Comparison of ENCODE assay signal across 10 mouse cellular contexts in the genomic region with DNA sequence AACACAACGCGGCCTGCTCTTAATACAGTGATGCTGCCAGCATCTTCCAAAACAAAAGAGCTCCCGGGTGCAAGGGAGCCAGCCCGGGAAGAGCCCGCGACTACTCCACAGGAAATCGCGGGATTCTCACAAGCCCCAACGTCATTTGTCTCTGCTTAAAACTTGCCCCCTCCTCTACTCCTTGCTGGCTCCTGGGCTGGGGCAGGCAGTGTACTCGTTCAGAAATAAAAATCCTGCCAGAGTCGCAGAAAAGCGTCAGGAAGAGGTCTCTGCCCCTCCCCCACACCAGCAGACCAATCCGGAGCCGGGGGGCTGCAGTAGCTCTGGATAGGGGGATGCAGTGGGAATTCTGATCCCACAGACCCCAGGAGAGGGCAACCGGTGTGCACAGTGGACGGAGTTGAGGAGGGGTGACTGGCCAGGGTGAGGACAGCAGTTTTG. TPM values are rescaled to one million over a fixed set of nuclear protein-coding genes. Genes with fewer than 3 reads are reported as not detected.
DNase-seq lines count a peak whose midpoint lies in the region; ATAC-seq lines count a peak whose summit lies in the region.
"Had no signal": no experiment of that assay in that cellular context is flagged by ENCODE, and none has a peak within 500 bp of the region (broad histone marks: within the 10 kb centered on the region; RNA-seq: fewer than 3 reads in every experiment).

No protein-coding gene starts in this region.

- H3K4me2 ChIP-seq in heart, embryonic 14.5 days (ENCODE audit: low read length): peak overlapping the region; percentile 57
- peak overlapping the region; percentile 52 for H3K4me2 ChIP-seq in hindbrain, embryonic 12.5 days (replicated peaks)
- peak overlapping the region; percentile 60 for H3K4me2 ChIP-seq in midbrain, embryonic 15.5 days

- peaks cover 60% of the 10 kb centered on the region for H3K27me3 ChIP-seq in heart, embryonic 14.5 days (ENCODE audit: control insufficient read depth, insufficient read depth, low read length)
- no peaks in the 10 kb centered on the region; the same call in 1 of the 2 replicates for H3K27me3 ChIP-seq in hindbrain, embryonic 12.5 days
- H3K27me3 ChIP-seq in midbrain, embryonic 15.5 days (replicated peaks): no peaks in the 10 kb centered on the region
- H3K27me3 ChIP-seq: CH12.LX had no signal

- peaks cover 2 to 4% of the 10 kb centered on the region in 2 experiments; a peak in 3 of 4 replicates for H3K4me1 ChIP-seq in heart, embryonic 14.5 days (ENCODE audit: control insufficient read depth in 2 of 2, insufficient read depth in 2 of 2, low read length in 2 of 2)
- peaks cover 19% of the 10 kb centered on the region for H3K4me1 ChIP-seq in hindbrain, embryonic 12.5 days
- H3K4me1 ChIP-seq in midbrain, embryonic 15.5 days: peaks cover 24% of the 10 kb centered on the region

- H3K4me3 ChIP-seq in heart, embryonic 14.5 days (ENCODE audit: control insufficient read depth in 1 of 2, insufficient read depth in 1 of 2, low read depth in 1 of 2, low read length in 2 of 2): peak overlapping the region; percentile 8 to 17; a peak in 3 of 4 replicates
- peak overlapping the region; percentile 35 for H3K4me3 ChIP-seq in hindbrain, embryonic 12.5 days
- peak overlapping the region; percentile 32 for H3K4me3 ChIP-seq in midbrain, embryonic 15.5 days

- H3K9ac ChIP-seq in heart, embryonic 14.5 days (ENCODE audit: low read length): peak overlapping the region; percentile 62
- H3K9ac ChIP-seq in hindbrain, embryonic 12.5 days: peak overlapping the region; percentile 56
- H3K9ac ChIP-seq in midbrain, embryonic 15.5 days: peak overlapping the region; percentile 32; the same call in 1 of the 2 replicates

- H3K36me3 ChIP-seq in heart, embryonic 14.5 days (ENCODE audit: control insufficient read depth, insufficient read depth, low read length): no peaks in the 10 kb centered on the region
- no peaks in the 10 kb centered on the region for H3K36me3 ChIP-seq in hindbrain, embryonic 12.5 days
- H3K36me3 ChIP-seq in midbrain, embryonic 15.5 days (replicated peaks): no peaks in the 10 kb centered on the region

- no peaks in the 10 kb centered on the region for H3K9me3 ChIP-seq in heart, embryonic 14.5 days (ENCODE audit: control insufficient read depth, low read length)
- H3K9me3 ChIP-seq in hindbrain, embryonic 12.5 days (replicated peaks): no peaks in the 10 kb centered on the region
- H3K9me3 ChIP-seq in midbrain, embryonic 15.5 days: no peaks in the 10 kb centered on the region

- 1% methylated on average over 16 of the region's 16 CpGs for WGBS in heart, embryonic 14.5 days
- WGBS in hindbrain, embryonic 12.5 days: 1% methylated on average over 16 of the region's 16 CpGs
- WGBS in midbrain, embryonic 15.5 days: 1% methylated on average over 16 of the region's 16 CpGs

- H3K27ac ChIP-seq in heart, embryonic 14.5 days (replicated peaks in 1 of 2; ENCODE audit: control insufficient read depth in 1 of 2, insufficient read depth in 1 of 2, low read depth in 2 of 2, low read length in 2 of 2): no peak overlapping the region
- H3K27ac ChIP-seq in hindbrain, embryonic 12.5 days: peak overlapping the region; percentile 25; the same call in 1 of the 2 replicates
- H3K27ac ChIP-seq in midbrain, embryonic 15.5 days: 0 out of 2 replicates have a peak overlapping the region, but pooled peaks have one; percentile 17

- no peak for DNase-seq in heart, adult 8-10 months (ENCODE audit: low spot score)
- peak; percentile 20 for DNase-seq in R1 (ENCODE audit: low read depth, low spot score)
- DNase-seq in cerebellum, adult 9-11 months: no peak
- no peak for DNase-seq in layer of hippocampus, postnatal 36 days
- no peak for DNase-seq in urinary bladder, postnatal 25 days (ENCODE audit: low spot score)

- ATAC-seq in heart, embryonic 14.5 days (ENCODE audit: insufficient number of reproducible peaks, insufficient read depth, low FRiP score, low read depth): no peak
- ATAC-seq in hindbrain, embryonic 12.5 days (ENCODE audit: low FRiP score): peak; percentile 48
- ATAC-seq in midbrain, embryonic 15.5 days (replicated peaks): peak; percentile 63

RNA-seq across cellular contexts. Expression of a gene that starts 50.2 kb away (rescaled TPM):
- polyA plus RNA-seq in heart, embryonic 14.5 days (2014; fragmentation: Nextera tagmentation; extraction: Ambion mirVana): 0.45 and 0.97 TPM in 2 replicates
- total RNA-seq in heart, adult 8-10 months (2022): 1 to 10 TPM; 2.4 to 3.2 (median 2.7) TPM
- 1.3 and 1.7 TPM in 2 replicates for polyA plus RNA-seq in hindbrain, embryonic 12.5 days (2016; fragmentation: Nextera tagmentation; extraction: Ambion mirVana)
- polyA plus RNA-seq in midbrain, embryonic 15.5 days (2015; fragmentation: Nextera tagmentation; extraction: Ambion mirVana): 7.2 and 9.3 TPM in 2 replicates
- total RNA-seq in layer of hippocampus, postnatal 36 days (2021): 100 to 1,000 TPM; 294 to 316 TPM
- total RNA-seq: megakaryocyte progenitor cell, adult 5-6 weeks had no signal

Comparison
In these comparisons a context has a peak if more than half of its experiments do, and no peak if none do; other contexts are left out.
1. H3K27ac ChIP-seq: peak in hindbrain, embryonic 12.5 days (single experiment) and midbrain, embryonic 15.5 days (single experiment); none in heart, embryonic 14.5 days (0 of 2).
2. Peak in every context shown above with its lines, with median percentiles within 50 percentile points of each other: H3K4me2 ChIP-seq, H3K4me3 ChIP-seq and H3K9ac ChIP-seq.